Mouse (Mus musculus): ENCODE measurements around the gene Cog1. TPM values are rescaled to one million over a fixed set of nuclear protein-coding genes. Genes with fewer than 3 reads are reported as not detected.
A peak's percentile ranks its signal among the peaks of the same experiment; 100 is the strongest.

Cog1 gene
- polyA plus RNA-seq, 1 experiment from 2014 or later = 16.6 TPM

DNA sequence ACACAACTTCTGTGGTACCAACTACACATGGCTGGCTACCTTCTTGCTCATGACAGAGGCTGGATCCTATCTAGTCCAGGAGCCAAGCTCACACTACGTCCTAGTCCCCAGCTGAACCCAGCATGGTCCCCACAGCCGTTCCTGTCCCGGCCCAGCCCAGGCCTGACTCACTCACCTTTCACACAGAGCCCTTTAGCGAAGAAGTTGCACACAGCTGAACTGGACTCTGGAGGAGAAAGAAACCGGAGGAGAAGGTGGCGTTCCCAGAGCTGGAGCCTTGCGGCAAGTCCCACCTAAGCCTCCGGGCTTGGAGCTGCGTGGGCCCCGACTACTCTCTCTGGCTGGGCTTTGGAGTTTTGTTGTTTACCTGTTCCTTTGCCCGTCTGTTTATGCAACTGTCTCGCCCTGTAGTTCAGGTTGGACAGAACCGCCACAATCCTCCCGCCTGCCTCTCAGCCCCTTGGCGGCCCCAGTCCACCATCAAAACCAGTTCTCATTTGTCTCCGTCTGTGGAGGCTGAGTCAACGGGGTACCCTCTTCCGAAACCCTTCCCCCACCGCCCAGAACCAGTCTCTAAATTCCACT, 59.8 kb downstream of the Cog1 start:
- Histone ChIP-seq H3K4me1 (peaks cover 24% of the 10 kb centered on the region), H3K4me2 (0 out of 2 replicates have a peak overlapping the region, but pooled peaks have one; percentile 36), H3K27me3 (replicated peaks) (peaks cover 16% of the 10 kb centered on the region), H3K36me3 (peaks cover 11% of the 10 kb centered on the region; the same call in 1 of the 2 replicates), H3K27ac (replicated peaks) (no peak overlapping the region), H3K9me3 (no peaks in the 10 kb centered on the region), H3K9ac (no peak overlapping the region), H3K4me3 (peak overlapping the region; percentile 1; the same call in 1 of the 2 replicates)
- no peak for ATAC-seq (ENCODE audit: extremely low read depth, insufficient number of reproducible peaks, low FRiP score, low TSS enrichment)
- 53% methylated on average over 19 of the region's 19 CpGs for WGBS

DNA sequence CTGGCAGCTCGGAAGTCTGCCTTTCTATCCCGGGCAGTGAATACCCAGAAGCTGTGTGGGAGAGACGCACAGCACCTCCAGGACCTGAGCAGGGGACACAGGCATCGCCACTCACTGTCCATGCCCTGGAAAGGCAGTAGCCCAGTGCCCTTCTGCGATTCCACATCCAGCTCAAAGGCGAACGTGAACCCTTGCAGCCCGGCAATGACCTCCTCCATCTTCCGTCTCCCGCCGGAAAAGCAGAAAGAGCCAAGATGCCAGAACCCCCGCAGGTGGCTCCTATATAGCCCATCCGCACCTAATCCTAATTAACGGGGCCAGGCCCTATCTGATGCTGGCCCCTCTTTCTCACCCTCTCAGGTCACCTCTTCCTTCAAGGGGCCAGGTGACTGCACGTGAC, 60.3 kb downstream of the Cog1 start:
- no peak overlapping the region for H3K27ac ChIP-seq (replicated peaks)
- H3K4me1 ChIP-seq = peaks cover 21% of the 10 kb centered on the region
- WGBS = 19% methylated on average over 15 of the region's 15 CpGs
- no peak for ATAC-seq (ENCODE audit: extremely low read depth, insufficient number of reproducible peaks, low FRiP score, low TSS enrichment)
- peaks cover 11% of the 10 kb centered on the region; the same call in 1 of the 2 replicates for H3K36me3 ChIP-seq
- peak overlapping the region; percentile 36 for H3K4me2 ChIP-seq
- no peaks in the 10 kb centered on the region for H3K9me3 ChIP-seq
- H3K27me3 ChIP-seq (replicated peaks) = peaks cover 16% of the 10 kb centered on the region
- H3K4me3 ChIP-seq = peak overlapping the region; percentile 1; the same call in 1 of the 2 replicates
- H3K9ac ChIP-seq = no peak overlapping the region

DNA sequence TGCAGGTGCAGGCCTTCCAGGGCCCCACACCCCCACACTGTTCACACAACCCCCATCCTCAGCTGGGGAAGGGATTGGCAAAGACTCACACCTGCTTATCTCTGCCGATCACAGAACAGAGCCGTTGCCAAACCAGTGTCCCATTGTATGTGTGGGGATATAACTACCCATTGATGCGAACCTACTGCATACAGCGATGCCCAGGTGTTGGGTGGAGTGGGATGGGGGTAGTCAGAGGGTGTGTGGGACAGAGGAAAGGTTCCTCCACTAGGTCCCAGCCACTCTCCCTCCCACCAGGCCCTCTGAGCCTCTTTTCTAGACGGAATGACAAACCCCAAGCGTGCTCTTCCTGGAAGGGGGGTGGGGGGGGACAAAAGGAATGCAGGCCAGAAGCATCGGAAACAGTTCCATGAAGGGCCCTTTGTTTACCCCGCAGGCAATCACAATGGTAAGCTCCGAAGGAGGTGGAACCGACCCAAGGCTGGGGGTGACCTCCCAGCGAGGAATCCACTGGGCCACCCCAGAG, 60.8 kb downstream of the Cog1 start, which contains the start of gene Cpsf4l:
Cpsf4l (minus strand) TSS at position 287 of the 526 bp plus-strand sequence.
- Histone ChIP-seq H3K4me1 (peaks cover 21% of the 10 kb centered on the region), H3K27me3 (replicated peaks) (peaks cover 16% of the 10 kb centered on the region), H3K9ac (peak within 1 kb of the TSS; percentile 67), H3K36me3 (peaks cover 11% of the 10 kb centered on the region; the same call in 1 of the 2 replicates), H3K27ac (replicated peaks) (peak within 1 kb of the TSS; percentile 48), H3K9me3 (no peaks in the 10 kb centered on the region), H3K4me2 (peak within 1 kb of the TSS; percentile 36), H3K4me3 (peak within 1 kb of the TSS; percentile 1; the same call in 1 of the 2 replicates)
- ATAC-seq (ENCODE audit: extremely low read depth, insufficient number of reproducible peaks, low FRiP score, low TSS enrichment) = no peak
- 15% methylated on average over 11 of the region's 11 CpGs for WGBS

DNA sequence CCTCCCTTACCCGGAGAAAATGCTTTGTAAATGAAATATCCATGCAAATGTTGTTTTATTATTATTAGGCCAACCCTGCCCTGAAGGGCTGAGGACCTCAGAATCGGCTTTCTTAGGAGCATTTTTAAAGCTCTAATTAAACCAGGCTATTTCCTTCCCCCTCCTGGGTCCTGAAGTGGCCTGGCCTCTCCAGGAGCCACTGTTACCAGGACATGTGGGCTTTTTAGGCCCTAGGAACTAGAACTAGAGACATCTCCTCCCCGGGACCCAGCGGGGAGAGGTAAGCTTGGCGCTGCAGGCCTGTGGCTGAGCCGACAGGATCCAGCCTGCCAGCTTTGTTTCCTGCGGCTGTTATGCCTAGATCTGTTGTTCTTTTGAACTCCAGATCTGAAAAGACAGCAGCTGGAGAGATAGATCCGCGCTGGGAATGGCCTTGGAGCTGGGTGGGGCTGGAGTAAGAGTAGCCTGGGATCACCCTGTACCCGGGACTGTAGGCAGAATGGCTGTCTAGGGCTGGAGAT, 61.3 kb downstream of the Cog1 start:
- no peaks in the 10 kb centered on the region for H3K9me3 ChIP-seq
- H3K4me2 ChIP-seq = peak overlapping the region; percentile 1
- H3K27ac ChIP-seq (replicated peaks) = peak overlapping the region; percentile 48
- no peak overlapping the region for H3K4me3 ChIP-seq
- H3K27me3 ChIP-seq (replicated peaks) = peaks cover 16% of the 10 kb centered on the region
- peaks cover 24% of the 10 kb centered on the region for H3K4me1 ChIP-seq
- H3K36me3 ChIP-seq = peaks cover 11% of the 10 kb centered on the region; the same call in 1 of the 2 replicates
- ATAC-seq (ENCODE audit: extremely low read depth, insufficient number of reproducible peaks, low FRiP score, low TSS enrichment) = no peak
- 13% methylated on average over 10 of the region's 10 CpGs for WGBS
- H3K9ac ChIP-seq = peak overlapping the region; percentile 67

DNA sequence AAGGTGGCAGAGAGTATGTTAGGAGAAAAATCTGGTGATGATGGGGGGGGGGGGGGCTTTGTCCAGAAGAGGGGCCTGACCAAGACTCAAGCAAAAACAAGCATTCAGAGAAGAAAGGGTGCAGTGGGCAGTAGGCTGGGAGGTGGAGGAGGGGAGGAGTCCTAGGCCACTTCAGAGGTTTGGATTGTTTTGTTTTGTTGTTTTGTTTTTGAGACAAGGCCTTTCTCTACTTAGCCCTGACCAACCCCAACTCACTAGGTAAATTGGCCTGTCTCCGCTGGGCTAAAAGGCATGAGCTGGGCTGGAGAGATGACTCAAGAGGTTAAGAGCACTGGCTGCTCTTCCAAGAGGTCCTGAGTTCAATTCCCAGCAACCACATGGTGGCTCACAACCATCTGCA, 62.1 kb downstream of the Cog1 start:
- H3K9ac ChIP-seq = no peak overlapping the region
- 78% methylated on average over 1 of the region's 1 CpGs for WGBS
- H3K4me3 ChIP-seq = no peak overlapping the region
- no peak for ATAC-seq (ENCODE audit: extremely low read depth, insufficient number of reproducible peaks, low FRiP score, low TSS enrichment)
- H3K27ac ChIP-seq (replicated peaks) = no peak overlapping the region
- peaks cover 16% of the 10 kb centered on the region for H3K27me3 ChIP-seq (replicated peaks)
- H3K4me1 ChIP-seq = peaks cover 24% of the 10 kb centered on the region
- H3K4me2 ChIP-seq = no peak overlapping the region
- peaks cover 11% of the 10 kb centered on the region; the same call in 1 of the 2 replicates for H3K36me3 ChIP-seq
- no peaks in the 10 kb centered on the region for H3K9me3 ChIP-seq

DNA sequence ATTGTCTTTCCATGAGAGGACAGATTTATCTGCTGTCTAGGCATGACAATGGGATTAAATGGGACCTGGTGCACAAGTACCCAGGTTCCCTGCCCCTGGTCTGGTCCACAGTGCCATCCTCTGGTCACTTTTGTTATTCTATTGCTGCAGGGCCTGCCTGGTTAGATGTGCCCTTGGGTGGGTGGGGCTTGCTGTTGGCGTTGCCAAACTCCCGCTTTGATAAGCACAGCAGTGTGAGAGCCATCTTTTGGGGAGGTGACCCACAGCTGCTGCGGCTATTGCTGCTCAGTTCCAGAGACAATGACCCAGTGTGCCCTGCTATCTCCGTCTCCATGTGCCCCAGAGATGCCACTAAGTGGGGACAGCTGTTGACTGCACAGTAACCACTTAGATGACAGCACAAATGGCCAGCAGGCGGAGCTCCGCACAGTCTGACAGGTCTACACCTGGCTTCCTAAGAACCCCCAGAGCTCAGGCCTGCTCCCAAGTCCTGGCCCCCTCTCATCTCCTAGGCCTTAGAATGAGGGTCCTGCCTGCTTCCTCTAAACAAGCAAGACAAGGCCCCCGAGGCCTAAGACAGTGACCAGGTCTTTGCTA, 66.2 kb downstream of the Cog1 start:
- Histone ChIP-seq H3K27me3 (replicated peaks) (no peaks in the 10 kb centered on the region), H3K4me1 (peaks cover 13% of the 10 kb centered on the region), H3K9me3 (no peaks in the 10 kb centered on the region), H3K9ac (no peak overlapping the region), H3K4me2 (no peak overlapping the region), H3K36me3 (no peaks in the 10 kb centered on the region), H3K4me3 (no peak overlapping the region), H3K27ac (replicated peaks) (no peak overlapping the region)
- ATAC-seq (ENCODE audit: extremely low read depth, insufficient number of reproducible peaks, low FRiP score, low TSS enrichment) = 0 out of 2 replicates have a peak, but pooled peaks have one; percentile 29
- 58% methylated on average over 7 of the region's 7 CpGs for WGBS

DNA sequence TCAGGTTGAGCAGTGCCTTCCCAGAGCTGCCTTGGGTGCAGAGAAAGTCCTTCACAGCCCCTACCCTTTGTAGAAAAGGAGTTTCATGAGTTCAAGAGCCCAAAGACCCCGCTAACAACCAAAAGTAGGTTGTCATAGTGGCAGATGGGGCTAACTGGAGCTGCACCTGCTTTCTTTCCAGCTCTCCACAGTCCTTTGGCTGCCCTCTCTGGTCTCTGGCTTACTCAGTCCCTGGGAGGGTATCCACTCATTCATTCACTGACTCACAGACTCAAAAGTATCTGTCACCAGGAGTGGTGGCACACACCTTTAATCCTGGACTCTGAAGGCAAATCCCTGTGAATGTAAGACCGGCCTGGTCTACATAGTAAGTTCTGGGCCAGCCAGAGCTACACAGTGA, 67.2 kb downstream of the Cog1 start:
- Histone ChIP-seq H3K9ac (no peak overlapping the region), H3K4me2 (no peak overlapping the region), H3K4me1 (peaks cover 6% of the 10 kb centered on the region; the same call in 1 of the 2 replicates), H3K36me3 (no peaks in the 10 kb centered on the region), H3K27ac (replicated peaks) (no peak overlapping the region), H3K4me3 (no peak overlapping the region), H3K27me3 (replicated peaks) (no peaks in the 10 kb centered on the region), H3K9me3 (no peaks in the 10 kb centered on the region)
- ATAC-seq (ENCODE audit: extremely low read depth, insufficient number of reproducible peaks, low FRiP score, low TSS enrichment) = no peak
- 82% methylated on average over 2 of the region's 2 CpGs for WGBS

Other genes starting within 250 kb of the Cog1 start
- gene Sstr2, start 29.8 kb upstream of the Cog1 start, polyA plus RNA-seq (2015; fragmentation: Nextera tagmentation; extraction: Ambion mirVana) = 0.39 and 0.45 TPM in 2 replicates
- gene Slc39a11, start 910 bp downstream of the Cog1 start, polyA plus RNA-seq (2015; fragmentation: Nextera tagmentation; extraction: Ambion mirVana) = 15.2 and 16.8 TPM in 2 replicates
- gene Fam104a, start 35.0 kb downstream of the Cog1 start, polyA plus RNA-seq (2015; fragmentation: Nextera tagmentation; extraction: Ambion mirVana) = 43.9 and 46.5 TPM in 2 replicates
- 15.1 and 16.0 TPM in 2 replicates for gene D11Wsu47e, start 35.2 kb downstream of the Cog1 start, polyA plus RNA-seq (2015; fragmentation: Nextera tagmentation; extraction: Ambion mirVana)
- gene Cpsf4l, start 60.8 kb downstream of the Cog1 start, polyA plus RNA-seq (2015; fragmentation: Nextera tagmentation; extraction: Ambion mirVana) = 0.24 TPM in 1 of 2 replicates, not detected in the other
- 24.0 and 26.1 TPM in 2 replicates for gene Cdc42ep4, start 102.7 kb downstream of the Cog1 start, polyA plus RNA-seq (2015; fragmentation: Nextera tagmentation; extraction: Ambion mirVana)